Mouse (Mus musculus) layer of hippocampus, adult 11-12 months (tissue): ENCODE data around the gene Atrip.
A peak's percentile ranks its signal among the peaks of the same experiment; 100 is the strongest.

Source experiments
- DNase-seq: peaks from one replicate; pipeline ENCODE4 v3.0.0; 2022; ENCODE audit warnings: low spot score

Gene Atrip

GRCm38 (mm10) chr9:109073661-109074573, at the start of gene Atrip:
Gene Atrip (minus strand): TSS chr9:109074124.
- DNase-seq, result peak; percentile 92

- no peak for DNase-seq
Measured at GRCm38 (mm10) chr9:109123266-109123665, 49.3 kb upstream of the Atrip start.

- DNase-seq, result peak; percentile 37
Measured at GRCm38 (mm10) chr9:109122553-109123085, 48.7 kb upstream of the Atrip start.

GRCm38 (mm10) chr9:109120956-109121355, 47.0 kb upstream of the Atrip start:
- DNase-seq, result no peak

GRCm38 (mm10) chr9:109119571-109119970, 45.6 kb upstream of the Atrip start:
- DNase-seq, result no peak

GRCm38 (mm10) chr9:109118106-109118505, 44.2 kb upstream of the Atrip start:
- no peak for DNase-seq

GRCm38 (mm10) chr9:109116205-109116604, 42.3 kb upstream of the Atrip start:
- DNase-seq, result no peak

- no peak for DNase-seq
Measured at GRCm38 (mm10) chr9:109114871-109115270, 40.9 kb upstream of the Atrip start.

- DNase-seq, result no peak
Measured at GRCm38 (mm10) chr9:109114276-109114675, 40.4 kb upstream of the Atrip start.

- DNase-seq, result no peak
Measured at GRCm38 (mm10) chr9:109113331-109113730, 39.4 kb upstream of the Atrip start.

- no peak for DNase-seq
Measured at GRCm38 (mm10) chr9:109111591-109111990, 37.7 kb upstream of the Atrip start.

- no peak for DNase-seq
Measured at GRCm38 (mm10) chr9:109111101-109111500, 37.2 kb upstream of the Atrip start.

- no peak for DNase-seq
Measured at GRCm38 (mm10) chr9:109110240-109110639, 36.3 kb upstream of the Atrip start.

GRCm38 (mm10) chr9:109107341-109107740, 33.4 kb upstream of the Atrip start:
- no peak for DNase-seq

GRCm38 (mm10) chr9:109105648-109106047, 31.7 kb upstream of the Atrip start:
- no peak for DNase-seq

GRCm38 (mm10) chr9:109105011-109105410, 31.1 kb upstream of the Atrip start:
- DNase-seq, result peak; percentile 41

GRCm38 (mm10) chr9:109104083-109104482, 30.2 kb upstream of the Atrip start:
- DNase-seq, result no peak

- DNase-seq, result no peak
Measured at GRCm38 (mm10) chr9:109103250-109103649, 29.3 kb upstream of the Atrip start.

GRCm38 (mm10) chr9:109102541-109102940, 28.6 kb upstream of the Atrip start:
- DNase-seq, result no peak

GRCm38 (mm10) chr9:109101933-109102445, 28.1 kb upstream of the Atrip start:
- no peak for DNase-seq

GRCm38 (mm10) chr9:109100307-109100928, 26.5 kb upstream of the Atrip start:
- no peak for DNase-seq

- DNase-seq, result peak; percentile 51
Measured at GRCm38 (mm10) chr9:109098969-109099368, 25.0 kb upstream of the Atrip start.

- no peak for DNase-seq
Measured at GRCm38 (mm10) chr9:109098366-109098765, 24.4 kb upstream of the Atrip start.
